Mouse (Mus musculus) testis, adult 2 months (tissue): ENCODE results near the gene Bicral. TPM values are rescaled to one million over a fixed set of nuclear protein-coding genes. Genes with fewer than 3 reads are reported as not detected.
A peak's percentile ranks its signal among the peaks of the same experiment; 100 is the strongest.

Source experiments
- H3K27ac ChIP-seq: fragments of 200-500 bp; 2 replicates; pipeline ENCODE4 v1.5.1; 2012; ENCODE audit warnings: low read depth, low read length; ENCODE audit not compliant: control insufficient read depth, insufficient read depth
- H3K27me3 ChIP-seq: fragments of 200-500 bp; 2 replicates; pipeline ENCODE4 v1.6.1; 2012; ENCODE audit warnings: mild to moderate bottlenecking, low read length, moderate library complexity; ENCODE audit not compliant: control insufficient read depth, insufficient read depth
- H3K36me3 ChIP-seq: fragments of 200-500 bp; 2 replicates; pipeline ENCODE4 v1.6.1; 2012; ENCODE audit warnings: mild to moderate bottlenecking, low read length; ENCODE audit not compliant: control insufficient read depth, insufficient read depth
- H3K4me1 ChIP-seq: fragments of 200-500 bp; 2 replicates; pipeline ENCODE4 v1.6.1; 2012; ENCODE audit warnings: low read length; ENCODE audit not compliant: control insufficient read depth, insufficient read depth
- H3K4me3 ChIP-seq: fragments of 200-500 bp; 2 replicates; pipeline ENCODE4 v1.5.1; 2012; ENCODE audit warnings: low read depth, mild to moderate bottlenecking, low read length, moderate library complexity, mixed read lengths; ENCODE audit not compliant: control insufficient read depth
- CTCF ChIP-seq: fragments of 200-500 bp; IDR thresholded peaks from 2 replicates; pipeline ENCODE4 v1.5.1; 2012; ENCODE audit warnings: low read depth, mild to moderate bottlenecking, inconsistent platforms, low read length, moderate library complexity; ENCODE audit not compliant: control insufficient read depth, insufficient read depth, insufficient replicate concordance
- POLR2A ChIP-seq: fragments of 200-500 bp; IDR thresholded peaks from 2 replicates; pipeline ENCODE4 v1.6.1; 2012; ENCODE audit warnings: low read depth, mild to moderate bottlenecking, inconsistent platforms, low read length, moderate library complexity; ENCODE audit not compliant: control insufficient read depth
- polyA plus RNA-seq: library from polyadenylated mRNA; depleted of rRNA; stranded (reverse); fragments of >200 nt; gene quantifications from 2 replicates; pipeline ENCODE4 v1.2.3, GENCODE M21; 2012; rRNA removed

Gene Bicral
- polyA plus RNA-seq: 11.0 and 13.2 TPM in 2 replicates

- Histone ChIP-seq H3K4me1 (peaks cover 21% of the 10 kb centered on the region), H3K4me3 (peak within 1 kb of the TSS; percentile 85), H3K27ac (peak within 1 kb of the TSS; percentile 96), H3K36me3 (no peaks in the 10 kb centered on the region), H3K27me3 (no peaks in the 10 kb centered on the region)
- TF ChIP-seq CTCF: no peak
- no peak for TF ChIP-seq POLR2A
Measured at GRCm38 (mm10) chr17:46857903-46858748, at the start of gene Bicral. TSS of gene Bicral (minus strand) at chr17:46858482.

GRCm38 (mm10) chr17:46903876-46904490, 45.7 kb upstream of the Bicral start:
- Histone ChIP-seq H3K27ac (no peak overlapping the region), H3K27me3 (no peaks in the 10 kb centered on the region), H3K4me1 (peaks cover 2% of the 10 kb centered on the region; the same call in 1 of the 2 replicates), H3K4me3 (peak overlapping the region; percentile 16; the same call in 1 of the 2 replicates), H3K36me3 (no peaks in the 10 kb centered on the region)
- TF ChIP-seq POLR2A (no peak), CTCF (peak; percentile 93; the same call in 1 of the 2 replicates)

GRCm38 (mm10) chr17:46900941-46901340, 42.7 kb upstream of the Bicral start:
- no peak overlapping the region for H3K4me3 ChIP-seq
- no peak for TF ChIP-seq POLR2A
- TF ChIP-seq CTCF: no peak
- H3K36me3 ChIP-seq: no peaks in the 10 kb centered on the region
- H3K4me1 ChIP-seq: peaks cover 2% of the 10 kb centered on the region; the same call in 1 of the 2 replicates
- no peak overlapping the region for H3K27ac ChIP-seq
- H3K27me3 ChIP-seq: no peaks in the 10 kb centered on the region

- Histone ChIP-seq H3K27me3 (no peaks in the 10 kb centered on the region), H3K36me3 (0 out of 2 replicates have a peak, but pooled peaks cover 1% of the 10 kb centered on the region), H3K4me1 (peaks cover 2% of the 10 kb centered on the region), H3K27ac (no peak overlapping the region), H3K4me3 (no peak overlapping the region)
- TF ChIP-seq POLR2A (no peak), CTCF (no peak)
Measured at GRCm38 (mm10) chr17:46897221-46897950, 39.1 kb upstream of the Bicral start.

DNA sequence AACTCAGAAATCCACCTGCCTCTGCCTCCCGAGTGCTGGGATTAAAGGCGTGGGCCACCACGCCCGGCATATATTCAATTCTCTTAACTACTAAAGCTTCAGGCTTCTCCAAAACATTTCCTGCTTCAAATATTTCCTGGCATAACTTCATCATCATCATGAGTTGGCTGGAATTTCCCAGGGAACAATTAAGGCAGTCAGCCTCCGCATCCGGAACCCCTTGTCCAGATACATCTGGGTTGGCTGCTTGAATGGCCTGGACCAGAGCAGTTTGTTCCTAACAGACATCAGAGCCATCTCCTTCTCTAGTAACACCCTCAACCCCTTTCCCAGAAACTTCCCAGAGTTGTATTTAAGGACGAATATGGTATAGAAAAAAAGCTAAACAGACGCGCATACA, 37.1 kb upstream of the Bicral start:
- Histone ChIP-seq H3K4me1 (peaks cover 7% of the 10 kb centered on the region), H3K27me3 (no peaks in the 10 kb centered on the region), H3K27ac (no peak overlapping the region; the same call in 1 of the 2 replicates), H3K36me3 (peaks cover 1% of the 10 kb centered on the region; the same call in 1 of the 2 replicates), H3K4me3 (no peak overlapping the region)
- TF ChIP-seq CTCF: no peak
- TF ChIP-seq POLR2A: no peak

- Histone ChIP-seq H3K36me3 (peaks cover 1% of the 10 kb centered on the region; the same call in 1 of the 2 replicates), H3K27ac (peak overlapping the region; percentile 97), H3K4me1 (peaks cover 17% of the 10 kb centered on the region), H3K27me3 (no peaks in the 10 kb centered on the region), H3K4me3 (peak overlapping the region; percentile 97)
- TF ChIP-seq POLR2A (no peak), CTCF (no peak)
Measured at GRCm38 (mm10) chr17:46890843-46891594, 32.7 kb upstream of the Bicral start.
